Mouse (Mus musculus): ENCODE measurements around the gene Rgs5.

Rgs5 gene

GRCm38 (mm10) chr1:169726319-169726718 is 71.0 kb downstream of the Rgs5 start:
- no peak for DNase-seq (ENCODE audit: low spot score)

GRCm38 (mm10) chr1:169730599-169731100 is 75.3 kb downstream of the Rgs5 start:
- DNase-seq (ENCODE audit: low spot score): peak; percentile 30

GRCm38 (mm10) chr1:169736139-169736538 is 80.8 kb downstream of the Rgs5 start:
- DNase-seq (ENCODE audit: low spot score): no peak

DNA sequence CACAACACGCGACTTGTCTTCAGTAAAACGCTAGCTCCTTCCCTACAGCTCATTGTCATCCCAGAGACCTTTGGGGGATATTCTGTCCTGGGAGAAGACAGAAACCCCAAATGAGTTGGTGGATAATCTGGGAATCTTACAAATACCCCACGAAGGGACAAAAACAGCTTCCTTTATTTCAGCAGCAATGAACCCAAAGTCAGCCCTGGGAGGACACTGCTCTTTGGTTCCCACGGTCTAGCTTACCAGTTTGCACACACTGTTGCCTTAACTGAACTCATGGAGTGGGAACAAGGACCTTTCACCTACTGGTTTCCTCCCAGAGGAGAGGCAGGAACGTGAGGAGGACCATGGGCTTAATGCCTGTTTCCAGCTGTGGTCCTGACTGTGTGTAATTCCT is 81.9 kb downstream of the Rgs5 start:
- DNase-seq (ENCODE audit: low spot score): no peak

GRCm38 (mm10) chr1:169741147-169741546 is 85.8 kb downstream of the Rgs5 start:
- DNase-seq (ENCODE audit: low spot score): no peak
